ENCODE assay signal across 14 mouse cellular contexts in genomic region chr2:158167496-158168205, GRCm38 (mm10). TPM values are rescaled to one million over a fixed set of nuclear protein-coding genes. Genes with fewer than 3 reads are reported as not detected.
DNase-seq lines count a peak whose midpoint lies in the region; ATAC-seq and TF ChIP-seq lines count a peak whose summit lies in the region.
"Had no signal": no experiment of that assay in that cellular context is flagged by ENCODE, and none has a peak within 500 bp of the region (broad histone marks: within the 10 kb centered on the region; RNA-seq: fewer than 3 reads in every experiment).

No protein-coding gene starts in this region.

- no peaks in the 10 kb centered on the region for H3K36me3 ChIP-seq in heart, embryonic 14.5 days (ENCODE audit: control insufficient read depth, insufficient read depth, low read length)
- H3K36me3 ChIP-seq in spleen, adult 2 months (ENCODE audit: control insufficient read depth, insufficient read depth, low read length) = no peaks in the 10 kb centered on the region
- H3K36me3 ChIP-seq in myocyte (ENCODE audit: control insufficient read depth, insufficient read depth) = no peaks in the 10 kb centered on the region
- H3K36me3 ChIP-seq: hindbrain, embryonic 15.5 days; midbrain, embryonic 15.5 days had no signal

- H3K27ac ChIP-seq in heart, embryonic 14.5 days (replicated peaks in 1 of 2; ENCODE audit: control insufficient read depth in 1 of 2, insufficient read depth in 1 of 2, low read depth in 2 of 2, low read length in 2 of 2) = peak overlapping the region; percentile 63 to 75
- peak overlapping the region; percentile 31; the same call in 1 of the 2 replicates for H3K27ac ChIP-seq in spleen, adult 2 months (ENCODE audit: insufficient read depth, low read length)
- H3K27ac ChIP-seq: hindbrain, embryonic 15.5 days; midbrain, embryonic 15.5 days had no signal

- H3K4me1 ChIP-seq in heart, embryonic 14.5 days (ENCODE audit: control insufficient read depth in 2 of 2, insufficient read depth in 2 of 2, low read length in 2 of 2) = peaks cover 27 to 33% of the 10 kb centered on the region in 2 experiments
- H3K4me1 ChIP-seq in spleen, adult 2 months (ENCODE audit: control insufficient read depth, insufficient read depth, insufficient read length) = peaks cover 30% of the 10 kb centered on the region
- H3K4me1 ChIP-seq: midbrain, embryonic 15.5 days had no signal

- peak; percentile 49 for ATAC-seq in heart, embryonic 14.5 days (ENCODE audit: insufficient number of reproducible peaks, insufficient read depth, low FRiP score, low read depth)
- no peak for ATAC-seq in inflammation-experienced regulatory T-cells, adult 6 months
- ATAC-seq: midbrain, embryonic 15.5 days had no signal

- WGBS in heart, embryonic 14.5 days = 32% methylated on average over 9 of the region's 9 CpGs
- WGBS in spleen, adult 2 months = 48% methylated on average over 9 of the region's 9 CpGs

- H3K9me3 ChIP-seq in heart, embryonic 14.5 days (ENCODE audit: control insufficient read depth, low read length) = no peaks in the 10 kb centered on the region
- H3K9me3 ChIP-seq: hindbrain, embryonic 15.5 days; midbrain, embryonic 15.5 days had no signal

- H3K4me2 ChIP-seq in heart, embryonic 14.5 days (ENCODE audit: low read length) = no peak overlapping the region
- H3K4me2 ChIP-seq in myocyte (ENCODE audit: low read depth) = peak overlapping the region; percentile 64
- H3K4me2 ChIP-seq: hindbrain, embryonic 15.5 days; midbrain, embryonic 15.5 days had no signal

- H3K4me3 ChIP-seq in heart, embryonic 14.5 days (ENCODE audit: control insufficient read depth in 1 of 2, insufficient read depth in 1 of 2, low read depth in 1 of 2, low read length in 2 of 2) = no peak overlapping the region
- no peak overlapping the region for H3K4me3 ChIP-seq in spleen, adult 2 months (ENCODE audit: extremely low read depth, insufficient read depth, insufficient read length)
- no peak overlapping the region for H3K4me3 ChIP-seq in myocyte
- H3K4me3 ChIP-seq: hindbrain, embryonic 15.5 days; midbrain, embryonic 15.5 days had no signal

- TF ChIP-seq CTCF in spleen, adult 2 months (IDR thresholded peaks at IDR 0.05; ENCODE audit: extremely low read depth, insufficient read depth, insufficient read length, insufficient replicate concordance) = no peak

- no peak for DNase-seq in heart, postnatal 36 days
- DNase-seq in spleen, adult 2 months (ENCODE audit: low read depth in 1 of 2, low spot score in 2 of 2) = no peak
- DNase-seq in spleen, postnatal 14 days (ENCODE audit: low spot score in 2 of 2) = no peak
- peak; percentile 88 for DNase-seq in NIH3T3 (ENCODE audit: low read depth)
- DNase-seq in kidney, postnatal 36 days = no peak
- DNase-seq: embryo, embryonic 11 days; gastrocnemius, postnatal 10 days; left cerebral cortex, postnatal 4 days; right cerebral cortex, postnatal 14 days had no signal

- no peak overlapping the region for H3ac ChIP-seq in myocyte (ENCODE audit: control insufficient read depth, insufficient read length)

- intact Hi-C loops in heart, postnatal 36 days (cut with DNase I) = no loop called here

- H3K9ac ChIP-seq in heart, embryonic 14.5 days (ENCODE audit: low read length) = peak overlapping the region; percentile 55; the same call in 1 of the 2 replicates
- H3K9ac ChIP-seq: hindbrain, embryonic 15.5 days; midbrain, embryonic 15.5 days had no signal

- H3K79me2 ChIP-seq in myocyte (ENCODE audit: control insufficient read depth, insufficient read depth) = no peaks in the 10 kb centered on the region

- H3K27me3 ChIP-seq in heart, embryonic 14.5 days (ENCODE audit: control insufficient read depth, insufficient read depth, low read length) = no peaks in the 10 kb centered on the region
- no peaks in the 10 kb centered on the region for H3K27me3 ChIP-seq in spleen, adult 2 months (ENCODE audit: control insufficient read depth, insufficient read depth, low read length)
- H3K27me3 ChIP-seq in myocyte (ENCODE audit: control insufficient read depth, insufficient read depth, insufficient read length) = no peaks in the 10 kb centered on the region
- H3K27me3 ChIP-seq: hindbrain, embryonic 15.5 days; midbrain, embryonic 15.5 days had no signal

- no peak for TF ChIP-seq POLR2A in spleen, adult 2 months (IDR thresholded peaks at IDR 0.05; ENCODE audit: low read depth, low read length)
- TF ChIP-seq POLR2A in myocyte (IDR thresholded peaks at IDR 0.05; ENCODE audit: insufficient read length, low read depth) = no peak

TF ChIP-seq in myocyte, 11 proteins besides CTCF, POLR2A, EP300 and RAD21:
- TF ChIP-seq TCF12 (IDR thresholded peaks at IDR 0.05; ENCODE audit: insufficient read depth, poor library complexity, severe bottlenecking) (no peak), MAX (IDR thresholded peaks at IDR 0.05; ENCODE audit: low read depth) (no peak), POLR2AphosphoS2 (IDR thresholded peaks at IDR 0.05; ENCODE audit: insufficient read length, low read depth) (no peak), CEBPB (IDR thresholded peaks at IDR 0.05; ENCODE audit: insufficient read depth, poor library complexity, severe bottlenecking) (peak; percentile 49; the same call in 1 of the 2 replicates), USF1 (IDR thresholded peaks at IDR 0.05; ENCODE audit: low read depth) (peak; percentile 90), SRF (IDR thresholded peaks at IDR 0.05; ENCODE audit: control insufficient read depth, insufficient read length, low read depth) (peak; percentile 87), MYOG (IDR thresholded peaks at IDR 0.05; ENCODE audit: control insufficient read depth in 1 of 3, insufficient read depth in 1 of 3, insufficient read length in 2 of 3, low read depth in 2 of 3) (no peak)
TF ChIP-seq in myocyte: peak in this region for 3.

RNA-seq across cellular contexts. Expression of gene Tgm2, which starts 21.4 kb away (rescaled TPM):
- 140 and 160 TPM in 2 replicates for polyA plus RNA-seq in heart, embryonic 14.5 days (2014; fragmentation: Nextera tagmentation; extraction: Ambion mirVana)
- total RNA-seq in heart, postnatal 36 days (2021) = 100 to 1,000 TPM; 237 to 310 TPM
- 53.3 and 66.9 TPM in 2 replicates for polyA plus RNA-seq in spleen, adult 2 months (2012; rRNA removed)
- 61.0 TPM for polyA plus RNA-seq in myocyte (2012; fragmentation: generic; extraction: Trizol)
- 1 to 10 TPM; 1.2 to 2.6 (median 2.1) TPM for polyA plus RNA-seq in inflammation-experienced regulatory T-cells, adult 6 months (2017; shearing (Covaris generic))

Comparison
In these comparisons a context has a peak if more than half of its experiments do, and no peak if none do; other contexts are left out.
1. RNA of gene Tgm2, which starts 21.4 kb away (polyA plus RNA-seq): 140 to 160 TPM in heart, embryonic 14.5 days, 61.0 TPM in myocyte (single experiment) and 53.3 to 66.9 TPM in spleen, adult 2 months; 1.2 to 2.6 TPM in inflammation-experienced regulatory T-cells, adult 6 months; every median in the first group is over 10 times any median in the second.